Mouse (Mus musculus) cerebellum, adult (tissue): ENCODE results near the gene Fmn2.

Experiments used
- ATAC-seq: cut with Nextera tagmentation; 2 replicates; pipeline ENCODE4 v1.9.2; 2017; ENCODE audit warnings: mild to moderate bottlenecking, moderate library complexity, mixed read lengths; ENCODE audit not compliant: insufficient number of reproducible peaks, low FRiP score, low TSS enrichment

Gene Fmn2

DNA sequence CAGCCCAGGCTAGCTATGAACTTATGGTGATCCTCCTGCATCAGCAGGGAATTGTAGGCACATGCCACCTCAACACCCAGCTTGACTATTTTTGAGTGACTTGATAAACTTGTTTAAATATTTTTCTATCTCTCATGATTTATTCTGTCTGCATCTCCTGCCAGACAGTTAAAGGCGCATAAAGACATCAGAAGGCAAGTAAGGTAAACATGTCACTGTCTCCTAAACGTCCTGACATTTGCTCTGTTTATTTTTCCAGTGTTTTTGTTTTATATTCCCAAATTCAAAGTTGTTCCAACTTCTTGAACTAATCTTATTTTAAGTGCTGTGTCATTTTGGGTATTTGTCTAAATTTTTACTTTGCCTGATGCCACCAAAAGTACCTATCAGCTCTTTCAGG, 264.1 kb downstream of the Fmn2 start:
- no peak for ATAC-seq

DNA sequence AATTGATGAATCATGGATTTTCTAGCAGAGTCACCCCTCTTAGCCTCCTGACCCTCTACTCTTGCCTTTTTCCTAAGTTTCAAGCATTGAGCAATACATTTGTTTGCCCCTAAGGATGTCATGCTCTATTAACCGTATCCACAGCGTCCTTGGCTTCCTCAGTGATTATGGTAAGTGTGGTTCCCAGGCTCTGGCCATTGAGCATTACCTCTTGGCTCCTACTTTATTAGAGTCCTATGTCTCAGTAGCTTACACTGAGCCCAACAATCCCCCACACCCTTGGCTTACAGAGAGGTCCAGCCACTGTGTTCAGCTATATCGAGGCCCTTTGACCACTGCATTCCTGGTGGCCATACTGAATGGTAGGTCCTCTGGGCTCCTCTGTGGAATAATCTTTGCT, 265.2 kb downstream of the Fmn2 start:
- ATAC-seq: no peak

DNA sequence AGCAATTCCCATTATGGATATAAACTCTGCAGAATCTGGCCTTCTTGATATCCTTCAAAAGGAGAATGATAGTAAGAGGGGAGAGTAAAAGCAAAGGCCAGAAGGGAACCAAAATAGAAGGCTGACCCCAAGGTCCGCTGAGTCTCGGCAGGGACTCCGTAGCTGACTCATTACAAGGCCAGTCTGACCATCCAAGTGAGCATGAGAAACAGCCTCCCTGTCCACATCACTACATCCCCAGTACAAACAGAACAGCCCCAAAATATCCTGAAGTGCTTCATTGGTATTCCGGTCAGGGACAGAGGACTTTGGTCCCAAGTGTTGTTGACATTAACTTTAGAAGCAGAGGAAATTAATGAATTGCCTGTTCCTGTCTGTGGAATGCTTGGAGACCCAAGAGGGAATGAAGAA, 270.3 kb downstream of the Fmn2 start:
- ATAC-seq: 0 out of 2 replicates have a peak, but pooled peaks have one; percentile 56

DNA sequence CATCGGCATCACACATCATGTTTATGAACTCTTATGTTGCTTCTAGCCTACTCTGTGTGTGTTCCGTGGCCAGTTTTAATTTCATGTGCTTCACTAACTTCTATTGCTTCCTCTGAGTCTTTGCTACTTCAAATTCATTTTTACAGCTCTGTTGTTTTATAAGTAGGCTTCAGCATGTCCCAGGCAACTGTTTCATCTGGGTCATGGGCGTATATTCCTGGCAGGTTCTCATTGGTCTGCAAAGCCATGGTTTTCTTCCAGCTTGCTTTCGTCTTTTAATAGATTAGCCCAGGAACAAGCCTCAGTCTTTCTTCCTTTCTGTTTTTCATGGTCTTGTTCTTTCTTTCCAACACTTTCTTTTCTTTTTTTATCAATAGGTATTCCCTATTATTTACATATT, 279.4 kb downstream of the Fmn2 start:
- no peak for ATAC-seq

DNA sequence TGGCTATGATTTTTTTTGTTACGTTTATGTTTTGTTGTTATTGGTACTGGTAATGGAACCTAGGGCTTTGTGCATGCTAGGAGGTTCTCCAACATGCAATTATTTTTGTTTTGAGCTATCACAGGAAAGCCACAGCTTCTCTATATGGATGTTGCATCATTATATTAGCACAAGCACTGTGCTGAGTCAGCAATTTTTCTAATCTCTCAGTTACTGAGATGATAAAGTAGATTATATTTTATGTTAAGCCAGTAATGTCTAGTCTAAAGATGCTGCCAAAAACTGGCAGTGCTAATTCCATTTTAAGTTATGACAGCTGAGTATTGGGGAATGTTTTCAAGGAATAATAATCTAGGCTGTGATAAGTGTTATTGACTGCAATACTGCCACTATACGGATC, 287.0 kb downstream of the Fmn2 start:
- ATAC-seq: no peak

DNA sequence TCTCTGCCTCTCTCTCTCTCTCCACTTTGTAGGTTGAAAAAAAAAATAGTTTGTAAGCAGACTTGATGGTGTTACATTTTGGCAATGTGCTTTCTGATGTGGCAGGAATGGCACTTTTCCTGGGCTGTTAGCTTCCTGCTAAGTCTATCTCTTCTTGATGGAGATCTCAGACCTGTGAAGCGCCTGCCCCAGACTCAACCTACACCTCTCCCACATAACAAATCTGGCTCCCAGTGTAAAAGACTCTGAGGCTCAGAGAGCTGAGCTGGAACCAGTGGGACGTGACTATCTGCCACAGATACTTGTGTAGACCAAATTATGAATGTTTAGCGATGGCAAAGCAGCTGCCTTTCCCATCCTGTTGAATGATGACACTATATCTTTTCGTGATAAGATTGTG, 310.2 kb downstream of the Fmn2 start:
- no peak for ATAC-seq

DNA sequence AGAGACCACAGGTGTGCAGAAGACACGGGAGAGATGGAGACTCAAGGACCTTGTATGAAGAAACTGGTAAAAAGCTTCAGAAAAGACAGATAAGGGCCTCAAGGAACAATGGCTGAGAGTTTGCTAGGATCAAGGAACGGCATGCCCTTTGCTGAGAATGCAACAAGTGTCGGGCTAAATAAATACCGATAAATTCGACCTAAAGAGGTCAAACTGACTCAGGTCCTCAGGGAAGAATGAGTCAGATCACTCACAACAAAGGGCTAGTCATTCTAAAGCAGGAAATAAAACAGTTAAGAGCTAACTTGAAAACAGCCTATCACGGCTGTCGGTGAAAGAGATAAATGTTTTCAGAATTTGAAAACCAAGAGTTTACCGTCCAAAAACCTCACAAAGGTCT, 324.9 kb downstream of the Fmn2 start:
- ATAC-seq: no peak

DNA sequence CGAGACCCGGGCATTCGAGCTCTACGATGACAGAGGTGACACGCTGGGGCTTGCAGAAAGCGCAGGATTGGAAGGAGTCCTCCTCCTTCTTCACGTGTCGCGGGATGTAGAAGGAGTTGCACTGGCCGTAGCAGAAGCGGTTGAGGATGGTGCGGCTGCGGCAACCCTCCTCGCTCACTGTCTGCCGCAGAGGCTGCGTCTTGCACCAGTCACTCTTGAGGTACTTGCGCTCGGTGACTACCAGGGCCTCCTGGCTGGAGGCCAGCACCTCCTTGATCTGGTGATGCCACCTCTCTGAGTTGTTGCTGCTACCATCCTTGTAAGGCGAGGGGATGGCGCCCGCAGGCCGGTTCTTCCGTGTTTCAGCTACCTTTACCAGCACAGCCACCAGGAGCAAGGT, 335.2 kb downstream of the Fmn2 start:
- no peak for ATAC-seq

DNA sequence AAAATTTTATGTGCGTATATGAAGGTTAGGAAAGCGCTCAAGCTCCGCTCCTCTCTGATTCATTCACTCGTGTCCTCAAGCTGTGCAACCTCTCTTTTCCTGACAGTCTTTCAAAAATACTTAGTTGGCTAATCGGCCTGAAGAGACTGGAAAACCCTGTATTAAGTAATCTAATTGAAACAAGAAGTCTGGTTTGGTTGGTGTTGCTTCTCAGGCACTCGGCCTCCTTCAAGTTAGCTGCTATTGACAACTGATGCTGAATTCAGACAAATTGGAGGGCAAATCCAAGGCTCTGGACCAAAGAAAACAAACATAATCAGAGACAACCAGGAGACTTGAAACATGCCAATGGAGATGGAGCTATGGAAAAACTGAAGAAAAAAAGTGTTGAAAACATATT, 343.2 kb downstream of the Fmn2 start:
- no peak for ATAC-seq

DNA sequence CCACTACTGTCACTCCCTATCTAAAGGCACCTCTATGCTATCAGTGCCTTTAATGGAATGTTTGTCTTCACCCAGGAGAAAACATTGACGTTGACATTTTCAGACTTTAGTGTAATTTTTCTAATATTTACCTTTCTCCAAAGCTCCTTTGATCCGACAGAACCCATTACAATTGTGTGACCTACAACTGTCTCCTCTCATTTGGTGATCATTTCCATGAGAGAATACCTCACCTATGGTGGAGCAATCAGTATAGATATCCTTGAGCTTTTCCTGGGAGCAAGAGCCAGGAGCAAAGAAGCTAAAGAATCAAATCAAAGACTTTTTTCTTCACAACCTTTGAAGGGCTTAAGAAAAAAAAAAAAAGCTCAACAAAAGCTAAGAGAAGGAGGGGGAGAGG, 354.6 kb downstream of the Fmn2 start:
- ATAC-seq: no peak

DNA sequence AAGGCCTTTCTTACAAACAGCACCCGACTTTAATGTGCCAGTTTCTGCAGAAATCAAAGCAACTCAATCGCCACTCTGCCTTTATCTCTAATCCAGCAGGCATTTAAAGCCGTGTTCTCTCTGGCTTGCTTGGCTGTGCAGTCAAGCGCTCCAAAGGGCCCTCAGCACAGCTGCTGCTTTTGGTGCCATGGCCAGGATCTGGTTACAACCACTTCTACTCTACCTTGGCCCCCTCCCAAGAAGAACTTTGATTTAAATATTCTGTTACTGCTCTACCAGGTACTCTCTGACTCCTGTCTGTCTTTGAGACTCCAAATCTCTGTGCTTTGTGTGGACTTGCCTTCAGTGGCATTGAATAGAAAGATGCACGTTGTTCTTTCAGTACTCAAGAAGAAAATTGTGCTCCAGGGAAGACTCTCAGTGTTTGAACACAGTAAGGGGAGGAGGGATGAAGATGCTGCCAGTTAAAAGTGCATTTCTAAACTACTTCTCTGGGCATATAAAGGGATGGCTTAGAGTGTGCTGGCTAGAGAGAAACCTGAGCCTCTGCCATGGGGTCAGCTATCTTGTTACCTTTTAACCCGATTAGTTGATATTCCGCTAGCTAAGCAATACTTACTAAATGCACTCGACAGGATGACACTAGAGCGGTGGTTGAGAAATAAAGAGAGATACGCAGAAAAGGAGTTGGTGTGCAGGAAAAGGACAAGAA, 358.9 kb downstream of the Fmn2 start:
- no peak for ATAC-seq
